Mouse (Mus musculus) ovary, postnatal 14 days (tissue): ENCODE measurements around the gene Fam149a.
A peak's percentile ranks its signal among the peaks of the same experiment; 100 is the strongest.
"Not testable (repeated sequence)": the region's sequence is repeated elsewhere in the genome, so short reads cannot be mapped to it uniquely, and the experiment has no call there.

Experiments used
- DNase-seq: peaks from one replicate; pipeline ENCODE4 v3.0.0; 2022; ENCODE audit warnings: low spot score

Gene Fam149a

DNA sequence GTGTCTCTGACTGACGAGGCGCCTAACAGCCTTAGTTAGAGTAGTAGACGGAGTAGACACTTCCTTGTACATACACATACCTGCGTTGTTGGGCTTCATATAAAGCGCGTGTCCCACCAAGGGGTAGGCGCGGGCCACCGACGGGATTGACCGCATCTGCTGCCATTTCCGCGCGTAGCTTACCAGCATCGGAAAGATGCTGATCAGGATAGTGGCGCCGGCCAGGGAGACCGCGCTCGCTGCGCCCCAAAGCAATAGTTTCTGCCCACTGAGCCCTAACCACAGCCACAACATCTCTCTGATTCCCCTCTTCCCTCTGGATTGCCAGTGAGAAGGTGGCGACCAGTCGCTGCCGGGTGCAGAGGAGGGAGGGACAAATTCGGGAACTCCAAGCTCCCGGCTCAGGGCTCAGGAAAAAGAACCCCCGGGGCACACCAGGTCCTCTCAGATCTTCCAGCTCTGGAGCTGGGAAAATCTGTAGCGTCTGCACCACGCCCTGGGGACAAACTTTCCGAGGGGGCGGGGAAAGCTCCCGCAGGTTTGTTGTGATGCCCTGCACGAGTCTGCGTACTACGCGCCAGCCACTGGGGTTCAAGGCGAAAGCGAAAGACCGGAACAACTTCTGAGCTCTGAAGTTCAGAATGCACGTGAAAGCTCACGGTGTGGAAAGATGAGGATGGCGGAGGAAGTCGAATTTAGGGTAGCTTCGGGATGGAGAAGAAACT is 49.2 kb downstream of the Fam149a start, which contains the start of gene Cyp4v3:
TSS of gene Cyp4v3 (minus strand) at position 532 of the 725 bp plus-strand sequence.
- peak; percentile 55 for DNase-seq

DNA sequence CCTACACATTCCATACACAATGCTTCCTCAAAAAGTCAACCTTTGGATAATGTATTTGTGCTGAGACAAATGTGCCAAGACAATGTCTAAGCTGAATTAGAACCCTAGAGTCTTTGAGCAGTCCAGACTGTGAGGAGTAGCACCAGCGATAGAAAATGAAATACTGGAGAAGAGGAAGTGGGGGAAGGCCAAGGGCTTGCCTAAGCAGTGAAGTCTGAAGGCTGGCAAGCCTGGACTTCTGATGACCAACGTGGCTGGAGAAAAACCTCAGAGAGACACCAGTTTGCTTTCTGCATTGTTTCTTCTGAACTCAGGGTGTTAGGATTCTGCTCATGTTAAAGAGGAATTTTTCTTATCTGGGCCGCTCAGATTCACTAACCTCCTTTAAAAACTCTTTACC is 51.2 kb downstream of the Fam149a start:
- DNase-seq, result no peak

DNA sequence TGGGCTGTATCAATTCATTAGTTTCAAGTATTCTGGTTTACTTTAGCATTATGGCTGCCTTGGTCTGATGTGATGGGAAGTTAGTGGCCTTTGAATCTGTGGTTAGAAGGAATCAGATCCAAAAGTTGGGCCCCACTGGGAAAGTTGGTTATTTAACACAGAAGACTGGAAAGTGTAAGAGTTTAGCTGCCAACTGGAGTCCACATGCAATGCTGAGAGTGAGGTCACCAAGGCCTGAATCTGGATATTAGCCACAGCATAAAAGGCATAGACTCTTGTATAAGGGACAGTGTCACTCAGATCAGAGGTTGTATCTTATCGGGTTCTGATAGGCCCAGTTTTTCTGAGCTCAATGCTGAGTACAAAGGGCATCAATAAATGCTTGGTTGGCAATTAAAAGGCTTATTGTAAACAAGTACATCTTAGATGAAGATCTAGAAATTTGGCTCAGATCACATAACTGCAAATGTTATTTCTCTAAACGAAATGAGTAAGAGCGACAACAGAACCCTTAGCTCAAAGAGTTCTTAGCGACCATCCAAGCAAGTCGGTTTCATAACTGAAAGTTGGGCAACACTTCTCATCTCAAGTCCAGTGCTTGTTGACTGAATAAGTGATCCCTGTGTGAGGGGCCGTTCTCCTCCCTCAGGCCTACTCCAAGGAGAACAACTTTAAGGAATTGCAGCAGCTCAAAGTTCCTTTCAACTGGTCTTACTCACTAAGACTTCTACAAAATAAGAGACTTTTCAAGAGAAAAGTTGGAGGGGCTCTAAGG is 52.7 kb downstream of the Fam149a start:
- no peak for DNase-seq

DNA sequence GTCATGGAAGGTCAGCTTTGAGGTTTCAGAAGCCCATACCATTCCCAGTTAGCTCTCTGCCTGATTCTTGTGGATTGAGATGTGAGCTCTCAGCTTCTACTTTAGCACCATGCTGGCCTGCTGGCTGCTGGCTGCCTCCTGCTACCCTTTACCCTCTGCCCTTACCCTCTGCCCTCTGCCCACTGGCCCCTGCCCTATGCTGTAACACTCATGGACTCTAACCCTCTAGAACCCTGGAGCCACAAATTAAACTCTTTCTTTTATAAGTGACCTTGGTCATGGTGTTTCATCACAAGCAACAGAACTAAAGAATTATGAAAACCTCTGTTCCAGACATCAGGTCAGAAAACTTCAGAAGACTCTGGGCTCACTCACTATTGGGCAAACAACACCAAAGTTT is 55.0 kb downstream of the Fam149a start:
- DNase-seq, result not testable (repeated sequence)

DNA sequence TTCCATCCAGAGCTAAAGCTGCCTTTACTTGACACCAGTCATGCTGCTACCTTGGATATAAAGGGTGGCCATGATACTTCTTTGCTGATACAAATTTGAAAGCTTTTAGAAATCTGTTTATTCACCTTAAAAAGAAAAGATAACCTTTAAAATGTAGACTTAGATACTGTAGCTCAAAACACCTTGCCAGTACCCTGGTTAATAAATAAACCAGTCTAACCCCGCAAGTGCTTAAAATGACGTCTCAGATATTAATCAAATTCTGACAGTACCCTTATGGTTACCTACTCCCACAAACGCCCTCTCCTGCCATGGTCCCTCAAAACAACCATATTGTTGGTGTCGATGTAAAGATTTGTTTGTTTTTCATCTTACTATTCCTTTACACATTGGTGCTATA is 57.9 kb downstream of the Fam149a start:
- no peak for DNase-seq

DNA sequence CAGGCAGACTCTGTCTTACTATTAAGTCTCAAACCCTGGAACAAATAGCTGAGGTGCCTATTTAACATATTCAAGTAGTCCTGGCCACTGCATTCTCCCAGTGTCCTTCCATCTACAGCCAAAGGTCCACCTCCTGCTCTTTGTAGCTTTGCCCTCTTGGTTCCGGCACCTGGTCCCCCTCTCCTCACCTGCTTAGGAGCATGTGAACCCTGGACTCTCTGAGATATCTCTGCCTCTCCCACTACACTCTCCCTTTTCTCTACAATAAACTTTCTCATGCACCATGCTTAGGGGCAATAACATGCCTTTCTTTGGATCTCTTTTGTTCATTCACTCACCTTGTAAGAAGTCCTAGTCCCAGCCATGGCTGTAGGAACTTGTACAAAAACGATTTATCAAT is 60.7 kb downstream of the Fam149a start:
- DNase-seq, result no peak

DNA sequence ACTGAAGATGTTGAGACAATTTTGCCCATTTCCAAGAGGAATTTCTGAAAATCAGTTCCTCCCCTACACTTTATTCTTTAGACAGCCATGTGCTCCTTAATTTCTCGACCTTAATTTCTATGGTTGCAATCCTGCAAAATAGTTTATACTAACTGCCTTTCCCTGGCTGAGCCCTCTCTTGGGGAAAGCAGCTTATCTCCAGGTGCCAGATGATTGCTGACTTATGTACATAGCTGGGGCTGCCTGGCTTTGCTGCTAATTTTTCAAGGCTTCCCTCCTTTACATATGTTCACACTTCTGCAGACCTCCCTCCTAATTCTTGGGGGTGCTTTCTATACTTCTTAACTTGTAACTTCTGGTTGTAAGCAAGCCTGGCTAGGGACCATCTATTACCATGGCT is 61.2 kb downstream of the Fam149a start:
- no peak for DNase-seq

DNA sequence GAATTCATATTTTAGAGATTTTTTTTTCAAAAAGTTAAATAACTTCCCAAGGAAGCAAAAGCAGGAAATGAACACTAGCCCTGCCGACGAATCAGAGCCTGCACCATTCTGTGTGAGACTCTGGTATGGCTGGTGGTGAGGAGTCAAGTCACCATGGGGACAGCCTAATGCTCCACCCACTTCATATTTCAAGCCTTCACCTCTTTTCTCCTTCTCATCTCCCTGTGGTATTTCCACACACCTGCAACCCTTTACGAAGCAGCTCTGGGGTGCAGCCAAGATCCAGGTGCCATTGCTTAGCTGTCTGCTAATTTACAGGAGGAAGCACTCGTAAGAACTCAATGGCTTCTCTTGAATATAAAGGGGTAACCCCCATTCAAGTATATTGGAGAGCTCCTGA is 71.1 kb downstream of the Fam149a start:
- no peak for DNase-seq

DNA sequence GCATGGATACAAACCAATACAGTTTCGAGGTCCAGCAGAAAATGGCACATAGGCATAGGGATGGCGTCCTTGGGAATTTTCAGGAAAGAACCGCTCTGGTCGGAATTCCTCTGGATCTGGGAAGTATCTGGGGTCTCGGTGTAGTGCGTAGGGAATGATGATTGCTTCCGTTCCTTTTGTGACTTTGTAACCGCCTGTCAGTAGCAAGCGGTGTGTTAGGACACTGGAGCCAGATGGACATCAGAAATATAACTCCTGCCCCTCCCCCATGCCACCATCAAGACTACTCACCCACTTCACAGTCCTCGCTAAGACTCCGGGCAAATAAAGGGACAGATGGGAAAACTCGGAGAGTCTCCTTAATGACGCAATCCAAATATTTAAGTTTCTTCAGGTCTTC is 73.7 kb downstream of the Fam149a start, which contains the start of gene Gm45753:
TSS of gene Gm45753 (minus strand) at position 101 of the 400 bp plus-strand sequence.
- DNase-seq, result no peak

DNA sequence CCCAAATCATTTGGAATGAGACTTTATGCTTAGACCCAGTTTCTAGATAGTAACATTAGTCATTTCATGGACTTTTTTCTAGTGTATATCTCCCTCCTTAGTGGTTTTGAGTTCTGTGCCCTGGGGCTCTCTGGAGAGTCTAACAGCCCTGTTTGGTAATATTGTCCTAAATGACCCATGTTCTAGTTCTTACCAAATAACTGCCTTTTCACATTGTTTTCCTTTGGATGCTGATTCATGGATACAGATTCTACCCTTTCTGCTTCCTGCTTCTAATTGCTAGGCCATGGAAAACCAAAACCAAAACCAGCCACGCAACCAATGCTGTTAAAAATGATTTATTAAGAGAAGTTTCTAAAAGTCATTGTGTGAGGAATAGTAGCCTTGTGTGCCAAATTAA is 76.6 kb downstream of the Fam149a start:
- DNase-seq, result no peak

DNA sequence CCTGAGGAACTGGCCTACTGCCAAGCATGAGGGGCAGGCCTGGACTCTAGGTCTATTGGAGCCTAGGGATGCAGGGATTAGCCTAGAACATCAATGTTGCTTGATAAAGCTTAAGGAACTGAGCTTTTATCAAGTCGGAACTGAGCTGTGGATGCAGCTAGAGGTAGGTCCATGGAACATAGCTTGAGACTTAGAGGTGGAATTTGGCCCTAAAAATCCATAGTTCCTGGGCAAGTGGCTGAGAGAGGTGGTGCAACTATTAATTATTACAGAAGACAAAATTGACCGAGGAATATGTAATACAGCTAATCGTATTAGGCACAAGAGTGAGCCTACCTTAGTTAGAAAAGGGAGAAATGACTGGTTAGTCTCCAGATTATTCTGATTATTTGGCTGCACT is 77.7 kb downstream of the Fam149a start:
- no peak for DNase-seq

DNA sequence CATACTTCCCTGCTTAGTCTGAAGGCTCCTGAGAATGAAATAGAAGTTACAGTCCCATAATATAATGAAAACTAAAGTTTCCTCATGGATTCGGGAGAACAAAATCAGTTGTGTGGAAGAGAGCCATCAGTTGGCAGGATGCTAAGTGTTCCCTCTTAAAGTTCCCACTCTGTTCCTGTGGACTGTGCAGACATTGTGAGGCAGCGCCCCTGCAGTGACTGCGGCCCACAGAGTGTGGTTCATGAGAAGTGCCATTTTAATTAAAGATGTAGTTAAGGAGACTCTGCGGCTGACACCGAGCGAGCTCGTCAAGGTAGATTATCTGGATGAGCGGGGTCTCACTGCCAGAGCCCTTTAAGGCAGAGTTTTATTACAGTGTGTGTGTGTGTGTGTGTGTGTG is 79.7 kb downstream of the Fam149a start:
- no peak for DNase-seq

DNA sequence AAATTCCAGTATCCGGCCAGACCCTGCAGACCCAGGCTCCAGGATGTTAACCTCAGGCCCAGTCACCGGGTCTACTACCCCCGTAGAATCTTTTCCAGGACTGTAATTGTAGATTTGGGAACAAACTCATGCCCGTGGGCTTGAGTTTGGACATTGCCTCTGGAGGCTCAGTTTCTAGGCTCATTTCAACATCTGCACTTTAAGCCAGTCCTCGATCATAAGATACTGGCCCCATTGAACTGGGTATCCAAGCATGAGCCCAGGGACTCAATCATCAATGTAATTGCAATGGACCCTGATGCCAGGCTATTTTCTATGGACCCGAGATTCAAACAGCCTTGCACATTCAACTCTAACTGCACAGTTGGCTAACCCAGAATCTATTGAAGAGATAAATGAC is 86.8 kb downstream of the Fam149a start:
- DNase-seq, result no peak

DNA sequence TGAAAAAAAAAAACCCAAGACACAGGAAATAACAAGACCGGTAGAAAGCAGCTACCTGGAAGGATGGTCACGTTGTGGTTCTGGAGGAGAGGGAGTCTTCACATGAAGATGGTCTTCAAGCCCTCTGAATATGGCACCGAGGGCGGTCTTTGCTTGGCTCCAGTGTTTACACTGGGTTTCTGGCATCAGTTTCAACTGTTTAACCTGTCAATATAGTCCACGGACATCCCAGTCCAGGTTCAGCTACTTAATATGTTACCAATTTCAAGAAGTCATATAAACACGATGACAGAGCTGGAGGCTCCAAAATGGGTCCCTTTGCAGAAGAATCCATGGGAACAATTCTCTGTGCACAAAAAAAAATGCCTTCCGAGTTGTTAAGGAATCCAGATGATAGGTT is 87.4 kb downstream of the Fam149a start, which contains the start of gene Klkb1:
TSS of gene Klkb1 (minus strand) at position 173 of the 400 bp plus-strand sequence.
- DNase-seq, result no peak

DNA sequence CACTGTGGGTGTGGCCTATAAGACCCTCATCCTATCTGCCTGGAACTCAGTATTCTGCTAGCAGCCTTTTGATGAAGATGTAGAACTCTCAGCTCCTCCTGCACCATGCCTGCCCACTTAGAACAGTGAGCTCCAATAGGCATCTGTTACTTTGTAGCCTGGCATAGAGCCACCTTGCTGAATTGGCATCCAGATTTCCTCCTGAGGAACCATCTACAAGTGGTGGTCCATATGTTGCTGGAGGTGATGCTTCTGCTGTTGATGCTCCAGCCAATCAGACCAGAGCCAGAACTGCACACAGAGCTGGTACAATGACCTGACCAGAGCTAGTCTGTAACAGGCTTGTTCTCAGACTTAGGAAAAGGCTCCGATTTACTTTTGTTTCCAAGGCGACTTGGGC is 90.3 kb downstream of the Fam149a start:
- DNase-seq, result no peak
